Mouse (Mus musculus) lung, postnatal 0 days (tissue): ENCODE measurements around the gene Eif5.

ENCODE experiments used
- CTCF ChIP-seq: IDR thresholded peaks from 2 replicates; pipeline ENCODE4 v1.5.1; 2016; ENCODE audit warnings: antibody characterized with exemption, mild to moderate bottlenecking
- EP300 ChIP-seq: IDR thresholded peaks from 2 replicates; pipeline ENCODE4 v1.6.1; 2016; ENCODE audit warnings: antibody characterized with exemption, mild to moderate bottlenecking, control low read depth

- no peak for TF ChIP-seq CTCF
- TF ChIP-seq EP300 = no peak
Measured at GRCm38 (mm10) chr12:111548555-111549289, 10.9 kb downstream of the Eif5 start.
